Mouse (Mus musculus): Measurements from ENCODE around the gene Eif6.

Eif6 gene

GRCm38 (mm10) chr2:155820779-155821178 is 5.9 kb downstream of the Eif6 start:
- DNase-seq: no peak

DNA sequence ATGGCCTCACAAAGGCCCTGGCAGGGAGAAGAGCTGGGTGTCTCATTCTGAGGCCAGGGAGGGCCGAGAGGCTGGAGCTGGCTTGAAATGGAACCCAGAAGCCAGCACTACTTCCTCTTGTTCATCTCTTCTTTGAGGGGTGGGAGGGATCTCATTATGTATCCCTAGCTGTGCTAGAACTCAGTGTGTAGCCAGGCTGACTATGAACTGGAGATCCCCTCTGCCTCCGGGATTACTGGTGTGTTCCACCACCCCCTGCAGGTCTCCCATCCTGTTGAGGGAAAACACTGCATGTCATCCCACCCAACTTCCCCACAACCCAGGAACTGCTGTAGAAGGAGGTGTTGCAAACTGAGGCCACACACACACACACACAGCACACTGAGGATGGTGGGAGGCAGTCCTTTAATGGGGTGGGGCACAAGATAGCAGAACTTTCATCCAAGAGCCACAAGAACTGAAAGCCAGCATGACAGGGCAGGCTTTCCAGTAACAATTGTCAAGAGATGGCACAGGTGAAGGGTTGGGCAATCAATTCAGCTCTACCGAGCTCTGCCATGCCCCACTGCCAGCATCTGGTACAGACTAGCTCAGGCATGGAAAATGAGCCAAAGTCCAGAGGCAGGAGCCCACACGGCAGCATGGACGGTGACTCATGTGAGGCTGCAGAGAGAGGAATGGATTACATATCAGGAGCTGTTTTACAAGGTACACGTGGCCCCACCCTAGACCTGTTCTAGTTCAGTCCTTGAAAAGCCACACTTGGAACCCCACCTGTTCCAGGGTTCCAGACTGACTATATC is 7.1 kb downstream of the Eif6 start:
- DNase-seq: no peak

GRCm38 (mm10) chr2:155819392-155819448 is 7.5 kb downstream of the Eif6 start, which contains the start of gene BC029722:
Gene BC029722 (minus strand): TSS chr2:155819426.
- no peak for DNase-seq

GRCm38 (mm10) chr2:155818596-155819391 is 7.9 kb downstream of the Eif6 start:
- peak; percentile 97 for DNase-seq

GRCm38 (mm10) chr2:155817301-155818245 is 9.2 kb downstream of the Eif6 start:
- DNase-seq: peak in 1 of 2 experiments; percentile 28

DNA sequence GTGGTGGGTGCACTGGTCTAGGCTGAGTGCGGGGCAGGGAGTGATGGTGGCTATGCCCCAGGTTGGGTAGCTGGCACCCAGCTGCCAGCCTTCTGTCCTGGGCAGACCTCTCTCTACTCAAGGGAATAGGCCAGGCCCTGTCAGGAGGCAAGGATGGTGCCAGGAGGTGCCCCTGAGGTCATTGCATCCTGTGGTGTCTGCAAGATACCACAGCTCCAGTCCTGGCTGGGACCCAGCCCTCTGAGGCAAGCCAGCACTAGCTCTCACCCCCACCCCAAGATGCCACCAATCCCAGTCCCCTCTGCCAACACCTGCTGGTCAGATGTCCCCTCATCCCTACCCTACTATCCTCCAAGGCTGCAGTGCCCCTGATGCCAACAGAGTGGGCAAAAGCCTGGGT is 10.5 kb downstream of the Eif6 start:
- no peak for DNase-seq

DNA sequence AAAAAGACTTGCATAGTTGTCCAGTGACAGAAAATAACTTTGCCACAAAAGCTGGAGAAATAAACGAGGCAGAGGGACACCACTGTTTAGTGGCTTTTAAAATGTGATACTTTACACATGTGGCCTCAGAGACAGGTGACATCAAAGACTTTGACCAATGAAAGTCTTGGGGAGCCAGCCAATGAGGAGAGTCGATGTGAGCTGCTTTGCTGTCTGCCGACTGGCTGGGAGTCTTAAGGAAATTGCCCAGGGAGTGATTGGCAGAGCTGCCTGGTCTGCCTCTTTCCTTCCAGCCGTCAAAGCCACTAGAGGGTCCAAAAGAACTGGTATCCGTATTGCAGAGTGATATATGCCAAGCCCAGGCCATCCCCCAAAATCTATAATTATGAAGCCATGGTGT is 11.9 kb downstream of the Eif6 start:
- no peak for DNase-seq

DNA sequence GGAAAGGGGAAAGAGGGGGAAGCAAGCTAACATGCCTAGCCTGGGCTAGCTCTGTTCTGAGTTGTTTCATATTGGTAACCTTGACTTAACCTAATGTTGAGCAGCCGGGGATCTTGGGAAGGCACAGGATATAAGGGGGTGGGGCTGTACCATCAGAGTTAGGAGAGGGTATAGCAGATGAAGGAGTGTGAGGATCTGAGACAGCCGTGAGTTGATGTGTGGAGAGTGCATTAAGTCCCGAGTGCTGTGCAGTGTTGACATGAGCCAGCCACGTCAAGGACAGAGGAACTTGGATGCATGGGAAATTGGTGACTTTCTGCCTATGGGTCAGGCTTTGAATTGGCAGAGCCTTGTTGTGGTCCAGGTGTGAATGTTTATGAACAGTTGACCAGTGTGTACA is 14.1 kb downstream of the Eif6 start:
- no peak for DNase-seq

GRCm38 (mm10) chr2:155811821-155812396 is 14.8 kb downstream of the Eif6 start:
- peak; percentile 63 to 82 for DNase-seq

DNA sequence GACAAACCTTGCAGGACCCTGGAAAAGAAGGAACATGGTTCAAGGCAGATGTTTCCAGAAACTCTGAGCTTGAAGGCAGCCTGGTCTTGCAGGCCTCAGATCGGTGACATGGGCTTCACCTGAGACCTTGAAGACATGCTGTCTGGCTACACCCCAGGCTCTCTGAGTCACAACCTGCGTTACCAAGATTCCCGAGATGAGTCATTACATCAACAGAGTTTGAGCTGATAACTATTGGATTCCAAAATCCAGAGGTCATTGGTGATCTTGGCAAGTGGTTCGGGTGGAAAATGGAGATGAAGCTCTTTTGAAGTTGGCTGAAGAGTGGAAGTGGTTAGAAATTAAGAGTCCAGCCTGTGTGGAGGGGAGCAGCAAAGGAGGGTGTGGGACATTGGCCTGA is 17.1 kb downstream of the Eif6 start:
- no peak for DNase-seq

DNA sequence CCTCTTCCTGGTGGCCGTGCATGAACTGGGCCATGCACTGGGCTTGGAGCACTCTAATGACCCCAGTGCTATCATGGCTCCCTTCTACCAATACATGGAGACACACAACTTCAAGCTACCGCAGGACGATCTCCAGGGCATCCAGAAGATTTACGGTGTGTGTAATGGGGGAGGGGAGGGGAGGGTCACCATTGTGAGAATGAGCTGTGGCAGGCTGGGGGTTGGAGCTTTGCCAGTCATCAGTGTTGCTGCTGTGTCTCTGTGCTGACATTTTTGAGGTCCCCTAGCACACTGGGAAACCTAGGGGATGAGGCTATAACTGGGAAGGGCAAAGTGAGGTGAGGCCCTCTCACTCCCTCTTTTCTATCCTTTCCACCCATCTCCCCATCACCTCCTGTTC is 19.3 kb downstream of the Eif6 start:
- DNase-seq: no peak

GRCm38 (mm10) chr2:155806548-155806947 is 20.2 kb downstream of the Eif6 start:
- peak; percentile 34 to 51 for DNase-seq

DNA sequence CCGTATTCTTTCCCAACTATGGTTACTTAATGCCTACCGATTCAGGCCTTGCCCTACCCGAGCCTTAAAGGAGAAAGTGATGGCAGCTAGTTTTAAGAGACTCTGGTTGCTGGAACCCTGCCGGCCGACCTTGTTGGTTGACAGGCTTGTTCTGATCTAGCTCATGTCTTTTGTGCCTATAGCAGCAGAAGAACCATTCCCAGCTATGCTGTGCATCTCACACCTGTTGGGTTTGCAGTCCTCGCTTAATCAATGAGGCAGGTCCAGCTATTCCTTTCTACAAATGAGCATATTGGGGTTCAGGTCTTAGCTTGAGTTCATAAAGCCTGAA is 20.8 kb downstream of the Eif6 start:
- DNase-seq: no peak

DNA sequence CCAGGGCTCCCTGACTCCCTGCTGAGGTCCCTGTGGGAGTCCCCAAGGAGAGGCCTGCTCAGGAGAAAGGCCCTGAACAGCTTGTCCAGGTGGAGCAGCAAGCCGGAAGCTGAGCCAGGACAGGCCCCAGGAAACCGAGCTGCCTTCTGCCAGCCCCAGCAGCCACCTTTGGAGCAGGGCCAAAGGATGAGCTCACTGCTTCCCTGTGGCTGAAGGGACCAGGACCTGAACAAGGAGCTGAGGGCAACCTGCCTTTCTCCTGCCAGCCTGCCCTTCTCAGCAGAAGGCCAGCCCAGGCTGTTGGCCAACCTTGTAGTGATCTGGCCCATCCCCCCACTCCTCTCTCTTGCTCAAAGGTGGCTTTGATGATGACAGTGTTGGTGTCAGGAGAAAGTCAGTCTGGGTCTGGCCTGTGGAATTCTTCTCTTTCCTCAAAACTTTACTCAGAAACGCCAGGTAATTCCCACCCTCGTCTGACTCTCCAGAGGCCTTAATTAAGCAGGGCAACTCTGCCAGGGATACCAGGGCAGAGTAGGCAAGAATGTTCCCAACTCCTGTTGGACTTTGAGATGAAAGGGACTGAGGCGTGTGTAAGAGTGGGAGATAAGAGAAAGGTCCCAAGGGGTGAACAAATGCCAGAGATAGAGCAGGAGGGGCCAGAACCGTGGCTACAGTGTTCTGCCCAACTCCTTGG is 21.3 kb downstream of the Eif6 start:
- peak; percentile 56 to 63 for DNase-seq

- no peak for DNase-seq
Observed at GRCm38 (mm10) chr2:155804053-155804452, 22.7 kb downstream of the Eif6 start.

- peak in 1 of 2 experiments; percentile 17 for DNase-seq
Observed at GRCm38 (mm10) chr2:155802761-155803160, 24.0 kb downstream of the Eif6 start.

- DNase-seq: no peak
Observed at GRCm38 (mm10) chr2:155798613-155799012, 28.1 kb downstream of the Eif6 start.

DNA sequence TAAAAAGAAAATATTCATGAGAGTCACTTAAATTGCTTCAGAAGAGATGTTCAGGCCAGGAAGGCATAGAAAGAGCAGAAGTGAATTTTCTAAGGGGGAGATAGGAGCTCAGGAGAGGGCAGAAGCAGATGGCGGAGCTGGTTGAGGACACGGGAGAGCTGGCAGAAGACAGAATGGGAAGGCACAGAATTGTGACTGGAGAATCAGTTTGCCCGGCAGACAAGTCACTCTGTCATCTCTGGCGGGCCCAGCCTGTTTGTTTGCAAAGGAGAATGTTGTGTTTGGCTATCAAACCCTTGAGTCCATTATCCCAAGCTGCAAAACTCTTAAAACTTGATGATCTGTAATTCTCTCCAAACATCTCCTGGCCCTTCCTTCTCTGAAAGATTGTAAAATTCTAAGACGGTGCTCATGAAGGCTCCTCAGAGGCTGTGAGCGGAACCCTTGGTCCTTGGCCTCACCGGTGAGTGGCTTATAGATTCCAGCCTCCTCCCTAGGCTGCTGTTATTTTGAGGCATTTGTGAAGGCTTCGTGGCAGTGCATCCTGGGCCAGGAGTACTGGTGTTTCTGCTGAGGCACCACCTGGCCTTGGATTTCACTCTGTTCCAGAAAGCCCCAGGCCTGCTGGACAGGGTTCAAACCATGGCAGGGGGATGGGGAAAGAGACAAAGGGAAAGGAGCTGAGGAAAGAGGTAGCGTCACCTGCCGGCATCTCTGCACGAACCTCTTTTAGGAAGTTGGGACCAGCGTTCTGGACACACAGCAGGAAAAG is 31.9 kb downstream of the Eif6 start:
- no peak for DNase-seq

DNA sequence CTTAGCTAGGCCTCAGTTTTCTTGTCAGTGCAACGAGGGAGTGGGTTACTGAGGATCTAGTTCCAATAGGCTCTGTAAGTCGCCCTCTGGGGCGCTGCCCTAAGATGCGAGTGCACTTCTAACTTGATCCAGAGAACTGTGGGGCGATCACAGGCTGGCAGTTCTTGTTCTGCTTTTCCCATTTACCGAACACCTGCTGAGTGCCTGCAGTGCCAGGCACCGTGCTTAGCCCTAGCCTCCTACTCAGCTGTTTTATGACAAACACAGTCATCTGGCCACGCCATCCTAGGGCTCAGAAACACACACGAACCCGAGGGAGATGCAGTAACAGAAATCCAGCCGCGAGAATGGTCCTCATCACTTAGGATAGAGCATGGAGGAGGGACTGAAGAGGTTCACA is 33.8 kb downstream of the Eif6 start:
- no peak for DNase-seq

DNA sequence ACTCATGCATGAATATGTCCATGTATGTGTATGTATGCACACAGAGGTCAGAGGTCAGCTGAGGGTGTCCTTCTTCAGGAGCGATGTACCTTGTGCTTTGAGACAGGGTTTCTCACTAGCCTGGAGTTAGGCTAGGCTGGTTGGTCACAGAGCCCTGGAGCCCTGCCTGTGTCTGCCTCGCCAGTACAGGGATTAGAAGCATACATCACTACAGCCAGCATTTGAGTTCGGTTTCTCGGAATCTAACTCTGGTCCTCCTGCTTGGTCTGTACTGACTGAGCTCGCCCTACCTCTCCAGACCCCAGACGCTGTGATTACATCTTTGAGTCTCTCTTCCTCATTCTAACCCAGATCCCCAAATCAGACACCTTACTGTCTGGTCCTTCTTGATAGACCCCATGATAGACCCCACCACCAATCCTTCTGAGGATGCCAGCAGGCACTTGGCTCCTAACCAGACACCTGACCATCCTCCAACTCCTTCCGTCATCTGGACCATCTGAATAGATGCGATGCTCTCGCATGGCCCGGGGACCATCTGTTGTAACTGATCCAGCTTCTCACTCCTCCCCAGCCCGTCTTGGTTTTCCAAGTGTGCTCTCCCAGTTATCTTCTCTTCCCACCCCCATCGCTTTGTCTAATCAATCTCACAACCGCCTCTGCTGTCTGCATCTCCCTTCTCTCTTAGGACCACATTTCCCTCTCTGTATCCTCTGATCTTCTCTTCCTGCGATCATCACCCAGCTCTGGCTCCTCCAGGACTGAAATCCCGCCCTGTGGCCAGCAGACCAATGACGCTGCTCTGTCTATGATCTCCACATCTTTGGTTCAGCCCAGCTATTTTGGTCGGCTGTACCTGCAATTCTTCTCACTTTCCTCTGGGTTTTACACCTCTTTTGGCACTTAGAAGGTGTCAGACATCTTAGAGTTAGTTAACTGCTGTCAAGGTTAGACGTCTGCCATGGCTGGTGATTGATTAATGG is 38.5 kb downstream of the Eif6 start:
- DNase-seq: no peak

GRCm38 (mm10) chr2:155786905-155787304 is 39.8 kb downstream of the Eif6 start:
- no peak for DNase-seq

Data from lung, postnatal 4 days (tissue).